Mouse (Mus musculus) stomach, embryonic 15.5 days (tissue): ENCODE data around the gene Gm20388. TPM values are rescaled to one million over a fixed set of nuclear protein-coding genes. Genes with fewer than 3 reads are reported as not detected.

Experiments
- ATAC-seq: fragments of 200-750 bp; cut with Nextera tagmentation; 2 replicates; pipeline ENCODE4 v1.8.0; 2017; ENCODE audit warnings: low read depth, moderate number of reproducible peaks, moderate TSS enrichment; ENCODE audit not compliant: insufficient read depth, low FRiP score
- H3K27ac ChIP-seq: fragments of 300-500 bp; sonication (generic); 2 replicates; pipeline ENCODE4 v1.5.1; 2015; ENCODE audit warnings: mild to moderate bottlenecking, inconsistent platforms
- H3K27me3 ChIP-seq: fragments of 300-500 bp; sonication (generic); replicated peaks from 2 replicates; pipeline ENCODE4 v1.6.1; 2015; ENCODE audit warnings: inconsistent platforms
- H3K36me3 ChIP-seq: fragments of 300-500 bp; sonication (generic); 2 replicates; pipeline ENCODE4 v1.6.1; 2015; ENCODE audit warnings: inconsistent platforms
- H3K4me1 ChIP-seq: fragments of 300-500 bp; sonication (generic); 2 replicates; pipeline ENCODE4 v1.6.1; 2015; ENCODE audit warnings: inconsistent platforms
- H3K4me2 ChIP-seq: fragments of 300-500 bp; sonication (generic); 2 replicates; pipeline ENCODE4 v1.6.1; 2015; ENCODE audit warnings: mild to moderate bottlenecking, inconsistent platforms
- H3K4me3 ChIP-seq: fragments of 300-500 bp; sonication (generic); replicated peaks from 2 replicates; pipeline ENCODE4 v1.5.1; 2015; ENCODE audit warnings: inconsistent platforms
- H3K9ac ChIP-seq: fragments of 300-500 bp; sonication (generic); 2 replicates; pipeline ENCODE4 v1.6.1; 2015; ENCODE audit warnings: inconsistent platforms
- H3K9me3 ChIP-seq: fragments of 300-500 bp; sonication (generic); 2 replicates; pipeline ENCODE4 v1.6.1; 2016; ENCODE audit warnings: inconsistent platforms
- WGBS: fragments of 180-500 bp; shearing (Covaris S2); methylation state at CpG from one replicate; pipeline ENCODE4 v1.1.7; 2015; 5-methylcytosine and 5-hydroxymethylcytosine counted together
- polyA plus RNA-seq: library from polyadenylated mRNA; unstranded; fragments of >200 nt; fragmentation: Nextera tagmentation; extraction: Ambion mirVana; gene quantifications from 2 replicates; pipeline ENCODE4 v1.2.1, GENCODE M21; 2015

Gm20388 gene
- polyA plus RNA-seq, 1 experiment from 2014 or later: not detected

DNA sequence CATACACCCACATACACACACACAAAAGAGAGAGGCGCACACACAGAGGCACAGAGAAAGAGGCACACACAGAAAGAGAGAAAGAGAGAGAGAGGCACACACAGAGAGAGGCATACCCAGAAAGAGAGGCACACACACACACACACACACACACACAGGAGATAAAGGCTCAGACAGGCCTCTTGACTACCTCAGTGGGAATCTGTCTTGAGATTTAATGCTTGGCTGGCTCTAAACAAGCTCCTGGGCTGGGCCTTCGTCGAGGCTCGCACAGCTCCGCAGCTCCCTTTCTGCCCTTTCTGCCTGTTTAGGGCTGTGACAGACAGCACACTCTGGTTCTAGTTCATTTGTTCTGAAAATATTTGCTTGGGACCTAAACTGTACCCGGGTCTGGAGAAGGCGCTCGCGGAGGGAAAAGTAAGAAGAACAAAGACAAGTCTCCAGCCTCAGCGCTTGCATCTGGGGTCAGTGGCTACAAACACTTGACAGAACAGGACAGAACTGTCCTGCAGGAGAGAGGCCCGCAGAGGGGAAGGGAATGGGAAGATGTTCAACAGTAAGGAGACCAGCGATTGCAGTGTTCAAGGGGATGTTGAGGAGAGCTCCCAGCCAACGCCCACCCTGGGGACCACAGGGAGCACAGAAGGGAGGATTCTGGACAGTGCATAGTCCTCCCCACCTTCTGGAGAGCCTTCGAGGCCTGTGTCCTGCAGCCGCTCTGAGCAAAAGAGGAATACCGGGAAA lies 3880.6 kb downstream of the Gm20388 start:
- Histone ChIP-seq H3K36me3 (no peaks in the 10 kb centered on the region), H3K9me3 (no peaks in the 10 kb centered on the region), H3K27me3 (no peaks in the 10 kb centered on the region), H3K4me2 (no peak overlapping the region), H3K4me1 (peaks cover 14% of the 10 kb centered on the region), H3K27ac (no peak overlapping the region), H3K4me3 (no peak overlapping the region), H3K9ac (no peak overlapping the region)
- no peak for ATAC-seq
- 66% methylated on average over 16 of the region's 16 CpGs for WGBS

DNA sequence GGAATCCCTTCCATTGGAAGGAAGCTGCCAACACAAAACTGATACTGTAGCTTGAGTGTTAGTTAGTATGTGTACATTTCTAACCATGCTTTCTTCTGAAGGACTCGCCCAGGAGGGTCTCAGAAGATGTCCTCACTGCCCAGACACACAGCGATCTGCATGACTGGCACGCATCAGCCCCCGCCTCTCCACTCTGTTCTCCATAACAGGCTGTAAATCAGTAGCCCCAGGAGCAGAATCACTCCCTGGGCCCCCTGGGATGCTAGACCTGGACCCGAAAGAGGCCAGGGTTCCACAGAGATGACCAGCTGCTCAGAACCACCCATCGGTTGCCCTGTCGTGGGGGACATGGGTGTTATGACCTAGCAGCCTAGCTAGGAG lies 3881.2 kb downstream of the Gm20388 start:
- Histone ChIP-seq H3K9ac (no peak overlapping the region), H3K27ac (no peak overlapping the region), H3K4me1 (peaks cover 14% of the 10 kb centered on the region), H3K4me3 (no peak overlapping the region), H3K27me3 (no peaks in the 10 kb centered on the region), H3K36me3 (no peaks in the 10 kb centered on the region), H3K9me3 (no peaks in the 10 kb centered on the region), H3K4me2 (no peak overlapping the region)
- ATAC-seq: no peak
- WGBS: 83% methylated on average over 7 of the region's 7 CpGs

DNA sequence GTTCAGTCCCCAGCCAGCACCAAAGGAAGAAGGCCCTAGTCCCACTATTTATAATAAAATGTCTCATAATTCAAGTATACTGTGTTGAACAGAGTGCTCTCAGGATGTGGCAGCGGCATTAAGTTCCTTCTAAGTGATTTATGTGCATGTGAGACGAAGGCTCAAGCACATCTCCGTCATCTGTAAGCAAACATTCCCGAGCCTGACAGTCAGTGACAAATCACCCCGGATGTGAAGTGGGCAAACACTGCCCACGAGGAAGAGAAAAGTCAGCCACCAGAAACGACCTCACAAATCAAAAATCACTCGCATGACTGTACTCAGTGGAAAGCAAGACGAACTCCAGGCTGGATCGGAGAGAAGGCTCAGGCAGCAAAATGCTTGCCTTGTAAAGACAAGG lies 3883.3 kb downstream of the Gm20388 start:
- Histone ChIP-seq H3K4me1 (peaks cover 8% of the 10 kb centered on the region; the same call in 1 of the 2 replicates), H3K27me3 (no peaks in the 10 kb centered on the region), H3K4me2 (no peak overlapping the region), H3K36me3 (no peaks in the 10 kb centered on the region), H3K4me3 (no peak overlapping the region), H3K9ac (no peak overlapping the region), H3K27ac (peak overlapping the region; percentile 74), H3K9me3 (no peaks in the 10 kb centered on the region)
- no peak for ATAC-seq
- WGBS: 13% methylated on average over 10 of the region's 10 CpGs

DNA sequence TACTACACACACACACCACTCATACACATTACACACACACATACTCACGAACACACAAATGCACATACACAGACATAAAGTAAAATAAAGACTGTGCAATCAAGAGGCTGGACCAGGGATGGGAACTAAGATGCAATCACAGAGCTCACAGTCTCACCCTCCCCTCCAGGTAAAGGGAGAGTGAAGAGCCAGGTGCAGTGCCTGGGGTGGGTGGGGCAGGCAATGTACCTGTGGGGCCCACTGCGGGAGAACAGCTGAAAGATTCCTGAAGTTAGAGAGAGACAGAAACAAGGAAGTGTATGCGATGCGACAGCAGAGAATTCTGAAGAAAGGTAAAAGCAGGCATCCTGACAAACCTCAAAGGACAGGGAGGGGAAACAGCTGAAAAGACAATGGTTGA lies 3884.1 kb downstream of the Gm20388 start:
- Histone ChIP-seq H3K27ac (0 out of 2 replicates have a peak overlapping the region, but pooled peaks have one; percentile 33), H3K4me2 (no peak overlapping the region)
- no peak for ATAC-seq

DNA sequence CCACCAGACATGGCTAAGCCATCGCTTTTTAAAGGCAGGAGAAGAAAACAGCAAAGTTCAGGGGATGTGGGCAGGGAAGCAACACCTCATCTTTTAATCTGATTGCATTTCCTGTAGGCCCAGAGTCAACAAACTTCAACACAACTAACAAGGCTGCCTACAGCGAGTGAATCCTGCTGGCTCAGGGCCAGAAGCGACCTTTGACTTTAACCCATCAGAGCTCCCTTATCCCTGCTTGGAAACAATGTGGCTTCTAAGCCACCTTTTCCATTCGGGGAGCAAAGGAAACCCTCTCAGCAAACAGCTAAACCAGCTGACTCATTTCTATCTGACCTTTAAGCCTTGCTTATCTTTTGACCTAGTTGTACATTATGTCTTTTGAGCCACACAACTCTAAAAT lies 3886.1 kb downstream of the Gm20388 start:
- Histone ChIP-seq H3K4me1 (peaks cover 8% of the 10 kb centered on the region), H3K9ac (no peak overlapping the region), H3K27me3 (no peaks in the 10 kb centered on the region), H3K4me3 (no peak overlapping the region), H3K4me2 (no peak overlapping the region), H3K9me3 (no peaks in the 10 kb centered on the region), H3K27ac (peak overlapping the region; percentile 1; the same call in 1 of the 2 replicates), H3K36me3 (no peaks in the 10 kb centered on the region)
- whole genome bisulfite sequencing: 43% methylated on average over 4 of the region's 4 CpGs
- ATAC-seq: peak; percentile 13; the same call in 1 of the 2 replicates

More for the DNA sequence above, 3884.1 kb downstream of the Gm20388 start:
- Histone ChIP-seq H3K4me3 (no peak overlapping the region), H3K4me1 (peaks cover 8% of the 10 kb centered on the region; the same call in 1 of the 2 replicates), H3K36me3 (no peaks in the 10 kb centered on the region), H3K9ac (no peak overlapping the region), H3K9me3 (no peaks in the 10 kb centered on the region), H3K27me3 (no peaks in the 10 kb centered on the region)
- WGBS: 67% methylated on average over 4 of the region's 4 CpGs

DNA sequence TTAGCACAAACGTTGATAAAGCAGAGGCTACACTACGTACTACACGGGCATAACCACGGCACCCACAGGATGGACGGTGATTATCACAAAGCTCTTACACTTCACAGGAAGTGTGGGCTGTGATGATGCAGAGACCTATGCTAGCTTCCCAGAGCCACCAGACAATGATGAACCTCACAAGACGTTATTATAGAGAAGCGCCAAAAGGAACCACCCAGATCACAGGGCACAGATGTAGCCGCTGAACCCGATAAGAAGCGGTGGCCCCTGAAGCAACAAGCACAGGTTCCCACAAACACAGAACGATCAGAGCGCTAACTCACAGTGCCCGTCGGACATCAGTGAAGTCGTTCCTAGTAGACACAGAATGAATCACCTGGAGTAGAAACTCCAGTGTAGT lies 3887.3 kb downstream of the Gm20388 start:
- Histone ChIP-seq H3K27me3 (no peaks in the 10 kb centered on the region), H3K27ac (no peak overlapping the region), H3K9ac (no peak overlapping the region), H3K4me3 (no peak overlapping the region), H3K36me3 (no peaks in the 10 kb centered on the region), H3K4me2 (no peak overlapping the region), H3K9me3 (no peaks in the 10 kb centered on the region), H3K4me1 (peaks cover 8% of the 10 kb centered on the region)
- peak; percentile 60; the same call in 1 of the 2 replicates for ATAC-seq
- 83% methylated on average over 15 of the region's 15 CpGs for whole genome bisulfite sequencing

DNA sequence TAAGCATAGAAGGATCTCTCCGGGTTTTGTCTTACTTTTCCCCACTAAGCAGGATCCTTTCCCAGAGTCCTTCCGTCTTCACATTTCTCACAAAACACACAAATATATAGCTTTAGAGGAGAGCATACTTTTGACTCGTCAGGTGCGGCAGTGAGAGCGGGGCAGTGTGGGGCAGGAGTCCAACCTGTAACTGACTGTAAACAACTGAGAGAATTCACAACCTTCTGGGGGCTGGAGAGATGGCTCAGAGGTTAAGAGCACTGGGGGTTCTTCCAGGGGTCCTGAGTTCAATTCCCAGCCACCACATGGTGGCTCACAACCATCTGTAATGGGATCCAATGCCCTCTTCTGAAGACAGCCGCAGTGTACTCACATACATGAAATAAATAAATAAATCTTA lies 3888.8 kb downstream of the Gm20388 start:
- Histone ChIP-seq H3K36me3 (no peaks in the 10 kb centered on the region), H3K27me3 (no peaks in the 10 kb centered on the region), H3K4me1 (no peaks in the 10 kb centered on the region; the same call in 1 of the 2 replicates), H3K4me3 (no peak overlapping the region), H3K9ac (no peak overlapping the region), H3K9me3 (no peaks in the 10 kb centered on the region), H3K4me2 (no peak overlapping the region), H3K27ac (no peak overlapping the region)
- WGBS: 70% methylated on average over 6 of the region's 6 CpGs
- ATAC-seq: no peak

DNA sequence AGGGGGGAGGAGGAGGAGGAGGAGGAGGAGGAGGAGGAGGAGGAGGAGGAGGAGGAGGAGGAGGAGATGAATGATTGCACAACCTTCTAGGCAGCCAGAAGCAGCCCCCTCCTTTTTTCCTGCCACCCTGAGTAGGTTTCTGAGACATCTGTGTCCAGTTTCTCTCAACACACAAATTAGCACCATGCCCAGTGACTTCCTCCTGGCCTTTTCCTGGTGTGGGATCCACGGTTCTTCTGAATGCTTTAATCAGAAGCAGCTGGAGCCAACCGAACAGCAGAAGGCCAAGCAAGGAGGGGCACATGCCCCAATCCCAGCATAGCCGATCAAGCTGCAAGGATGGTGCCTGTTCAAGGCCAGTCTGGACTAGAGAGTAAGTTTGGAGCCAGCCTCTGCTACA lies 3889.2 kb downstream of the Gm20388 start:
- no peak for ATAC-seq
- no peaks in the 10 kb centered on the region for H3K27me3 ChIP-seq
- H3K4me1 ChIP-seq: no peaks in the 10 kb centered on the region; the same call in 1 of the 2 replicates
- no peaks in the 10 kb centered on the region for H3K36me3 ChIP-seq
- no peak overlapping the region for H3K9ac ChIP-seq
- no peaks in the 10 kb centered on the region for H3K9me3 ChIP-seq
- H3K27ac ChIP-seq: no peak overlapping the region
- WGBS: 34% methylated on average over 3 of the region's 3 CpGs
- no peak overlapping the region for H3K4me2 ChIP-seq
- H3K4me3 ChIP-seq: no peak overlapping the region

DNA sequence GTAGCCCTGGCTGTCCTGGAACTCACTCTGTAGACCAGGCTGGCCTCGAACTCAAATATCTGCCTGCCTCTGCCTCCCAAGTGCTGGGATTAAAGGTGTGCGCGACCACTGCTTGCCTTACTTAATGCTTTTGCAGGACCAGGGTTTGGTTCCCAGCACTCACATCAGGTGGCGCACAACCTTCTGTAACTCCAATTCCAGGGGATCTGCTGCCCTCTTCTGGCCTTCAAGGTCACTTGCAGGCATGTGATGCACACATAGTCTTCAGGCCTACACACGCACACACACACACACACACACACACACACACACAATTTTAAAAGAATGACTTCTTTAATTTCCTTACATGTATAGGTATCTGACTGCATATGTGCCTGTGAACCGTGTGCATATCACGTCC lies 3890.2 kb downstream of the Gm20388 start:
- H3K27me3 ChIP-seq: no peaks in the 10 kb centered on the region
- no peak overlapping the region for H3K9ac ChIP-seq
- H3K36me3 ChIP-seq: no peaks in the 10 kb centered on the region
- H3K4me2 ChIP-seq: no peak overlapping the region
- H3K27ac ChIP-seq: no peak overlapping the region
- H3K9me3 ChIP-seq: no peaks in the 10 kb centered on the region
- ATAC-seq: no peak
- 89% methylated on average over 7 of the region's 7 CpGs for WGBS
- H3K4me1 ChIP-seq: no peaks in the 10 kb centered on the region; the same call in 1 of the 2 replicates
- no peak overlapping the region for H3K4me3 ChIP-seq

DNA sequence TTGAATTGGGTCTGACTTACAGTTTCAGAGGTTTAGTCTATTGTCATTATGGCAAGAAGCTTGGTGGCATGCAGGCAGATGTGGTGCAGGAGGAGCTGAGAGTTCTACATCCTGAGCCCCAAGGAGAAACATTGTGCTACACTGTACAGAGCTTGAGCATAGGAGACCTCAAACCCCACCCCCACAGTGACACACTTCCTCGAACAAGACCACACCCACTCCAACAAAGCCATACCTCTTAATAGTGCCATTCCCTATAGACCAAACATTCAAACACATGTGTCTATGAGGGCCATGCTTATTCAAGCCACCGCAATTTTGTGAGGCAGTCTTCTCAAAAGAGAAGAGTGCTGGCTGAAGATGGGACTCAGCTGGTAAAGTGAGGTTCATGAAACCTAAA lies 3890.9 kb downstream of the Gm20388 start:
- Histone ChIP-seq H3K4me2 (no peak overlapping the region), H3K27me3 (no peaks in the 10 kb centered on the region), H3K9ac (no peak overlapping the region), H3K9me3 (no peaks in the 10 kb centered on the region), H3K36me3 (no peaks in the 10 kb centered on the region), H3K4me1 (peaks cover 2% of the 10 kb centered on the region), H3K4me3 (no peak overlapping the region), H3K27ac (no peak overlapping the region)
- WGBS: 81% methylated on average over 2 of the region's 2 CpGs
- no peak for ATAC-seq

DNA sequence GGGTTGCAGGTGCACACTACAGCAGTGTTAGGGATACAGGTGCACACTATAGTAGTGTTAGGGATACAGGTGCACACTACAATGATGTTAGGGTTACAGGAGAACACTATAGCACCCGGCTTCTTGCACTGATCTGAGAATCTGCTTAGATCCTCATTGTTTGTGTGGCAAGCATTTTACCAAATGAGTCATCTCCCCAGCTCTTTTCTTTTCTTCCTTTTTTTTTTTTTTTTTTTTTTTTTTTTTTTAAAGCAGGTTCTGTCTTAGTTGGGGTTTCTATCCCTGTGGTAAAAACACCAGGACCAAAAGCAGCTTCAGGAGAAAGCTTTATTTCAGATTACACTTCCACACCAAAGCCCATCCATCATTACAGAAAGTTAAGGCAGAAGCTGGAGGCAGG lies 3893.0 kb downstream of the Gm20388 start:
- Histone ChIP-seq H3K36me3 (no peaks in the 10 kb centered on the region), H3K9me3 (no peaks in the 10 kb centered on the region), H3K4me2 (no peak overlapping the region), H3K27ac (no peak overlapping the region), H3K9ac (no peak overlapping the region), H3K4me3 (no peak overlapping the region), H3K27me3 (no peaks in the 10 kb centered on the region), H3K4me1 (peaks cover 12% of the 10 kb centered on the region)
- 59% methylated on average over 1 of the region's 1 CpGs for WGBS
- ATAC-seq: no peak

DNA sequence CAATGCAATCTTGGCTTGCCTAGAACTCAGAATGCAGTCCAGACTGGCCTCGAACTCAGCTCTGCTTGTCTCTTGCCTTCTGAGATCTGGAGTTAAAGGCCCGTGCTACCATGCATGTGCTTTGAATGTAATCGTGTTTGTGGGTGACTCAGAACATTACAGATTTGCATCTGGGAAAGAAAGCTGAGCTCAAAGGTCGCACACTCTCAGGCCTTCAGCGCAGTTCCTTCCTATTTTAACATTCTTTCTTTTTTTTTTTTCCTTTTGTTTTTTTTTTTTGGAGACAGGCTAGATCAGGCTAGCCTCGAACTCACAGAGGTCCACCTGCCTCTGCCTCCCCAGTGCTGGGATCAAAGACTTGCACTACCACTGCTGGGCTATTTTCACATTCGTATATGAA lies 3893.9 kb downstream of the Gm20388 start:
- H3K4me1 ChIP-seq: peaks cover 12% of the 10 kb centered on the region
- no peak overlapping the region for H3K27ac ChIP-seq
- H3K27me3 ChIP-seq: no peaks in the 10 kb centered on the region
- no peaks in the 10 kb centered on the region for H3K9me3 ChIP-seq
- H3K4me3 ChIP-seq: no peak overlapping the region
- ATAC-seq: no peak
- no peak overlapping the region for H3K4me2 ChIP-seq
- no peaks in the 10 kb centered on the region for H3K36me3 ChIP-seq
- H3K9ac ChIP-seq: no peak overlapping the region
- WGBS: 82% methylated on average over 7 of the region's 7 CpGs
